Mouse (Mus musculus) heart, postnatal 0 days (tissue): Measurements from ENCODE around the gene Ust.

Experiments used
- CTCF ChIP-seq: IDR thresholded peaks from 2 replicates; pipeline ENCODE4 v1.5.1; 2016; ENCODE audit warnings: antibody characterized with exemption, control low read depth, low read depth
- EP300 ChIP-seq: IDR thresholded peaks from 2 replicates; pipeline ENCODE4 v1.6.1; 2016; ENCODE audit warnings: antibody characterized with exemption, low read depth

DNA sequence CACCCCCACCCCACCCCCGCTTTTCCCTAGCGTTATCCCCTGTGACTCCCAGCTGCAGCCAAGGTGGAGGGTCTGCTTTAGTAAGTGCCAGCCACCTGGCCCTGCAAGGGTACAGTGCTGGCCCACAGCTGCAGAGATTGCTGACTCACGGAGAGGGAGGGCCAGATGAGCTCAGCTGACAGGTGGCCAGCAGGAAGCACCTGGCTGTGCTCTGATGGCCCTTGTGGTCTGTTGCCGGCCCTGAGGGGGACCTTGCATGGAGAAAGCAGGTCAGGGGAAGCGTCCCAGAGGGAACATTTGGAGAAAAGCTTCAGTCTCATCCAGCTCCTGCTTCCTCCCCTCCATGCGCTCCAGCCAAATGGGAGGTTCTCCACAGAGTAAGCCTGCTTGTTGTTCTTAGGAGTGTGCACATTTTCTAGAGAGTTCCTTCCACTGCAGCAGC is 231.3 kb downstream of the Ust start:
- TF ChIP-seq EP300 (no peak), CTCF (no peak)
